Mouse (Mus musculus) spleen, postnatal 10 days (tissue): ENCODE measurements around the gene Tmem201.

Experiments
- DNase-seq, 2 experiments: peaks; one replicate each; pipeline ENCODE4 v3.0.0; 2021 to 2022; ENCODE audit warnings: low spot score in 2 of 2

Gene Tmem201

DNA sequence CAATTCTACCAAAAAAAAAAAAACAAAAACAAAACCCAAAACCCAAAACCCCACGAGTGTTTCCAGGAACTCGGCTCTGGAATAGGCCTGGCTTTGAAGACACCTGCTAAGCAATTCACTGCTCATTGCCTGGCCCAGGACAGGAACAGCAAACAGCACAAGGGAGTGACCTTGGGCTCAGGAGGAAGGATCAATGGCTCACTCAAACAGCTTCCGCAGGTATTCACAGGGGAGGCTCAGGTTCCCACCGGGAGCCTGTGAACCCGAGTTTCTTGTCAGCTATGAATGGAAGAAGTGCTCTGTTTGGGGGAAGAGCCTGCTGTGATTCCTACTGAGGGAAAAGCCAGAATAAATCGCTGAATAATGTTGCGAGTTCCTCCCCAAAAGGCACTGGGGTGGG is 54.0 kb downstream of the Tmem201 start:
- no peak for DNase-seq

DNA sequence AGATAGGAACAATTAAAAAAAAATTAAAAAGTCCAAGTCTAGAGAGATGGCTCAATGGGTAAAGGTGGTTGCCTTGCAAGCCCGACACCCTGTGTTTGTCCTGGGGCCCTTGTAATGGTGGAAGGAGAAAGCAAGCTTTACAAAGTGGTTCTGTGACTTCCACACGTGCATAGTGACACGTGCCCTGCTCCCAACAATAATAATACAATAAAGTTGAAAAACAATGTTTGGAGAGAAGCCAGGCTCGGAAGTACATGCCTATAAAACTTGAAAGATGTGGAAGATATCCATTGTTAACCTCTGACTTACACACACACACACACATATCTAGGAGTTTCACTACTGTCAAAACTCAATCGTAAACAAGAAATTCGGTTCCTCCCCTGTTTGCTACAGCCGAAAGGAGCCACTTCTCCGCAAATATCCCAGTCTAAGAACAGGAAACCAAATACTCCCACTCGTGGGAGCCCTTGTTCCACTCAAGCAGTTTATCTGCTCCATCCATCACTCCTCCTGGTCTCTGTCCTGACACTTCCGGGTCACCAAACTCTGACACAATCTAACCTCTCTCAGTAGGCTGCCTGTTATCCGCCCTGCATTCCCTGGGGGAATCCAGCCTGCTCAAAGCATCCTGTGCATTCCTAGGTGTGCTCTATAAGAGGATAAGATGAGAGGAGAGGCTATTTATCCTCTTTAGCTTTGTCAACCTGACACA is 58.6 kb downstream of the Tmem201 start:
- no peak for DNase-seq

DNA sequence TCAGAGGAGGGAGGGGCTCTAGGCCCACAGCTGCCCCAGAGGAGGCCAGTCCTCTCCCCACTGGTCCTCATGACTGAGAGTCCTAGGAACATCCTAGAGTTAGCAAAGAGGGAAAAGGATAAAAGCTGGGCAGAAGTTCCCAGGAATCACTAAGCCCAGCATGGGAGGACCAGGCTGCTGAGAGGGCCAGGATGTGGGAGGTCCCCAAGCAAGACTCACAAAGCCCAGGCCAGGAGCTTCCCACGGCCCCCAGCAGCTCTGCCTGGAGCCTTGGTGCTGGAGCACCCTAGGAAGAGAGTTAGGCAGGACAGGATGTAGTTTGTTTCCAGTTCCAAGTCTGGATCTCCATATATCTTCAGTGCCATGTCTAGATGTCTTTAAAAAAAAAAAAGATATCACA is 59.8 kb downstream of the Tmem201 start:
- no peak for DNase-seq

DNA sequence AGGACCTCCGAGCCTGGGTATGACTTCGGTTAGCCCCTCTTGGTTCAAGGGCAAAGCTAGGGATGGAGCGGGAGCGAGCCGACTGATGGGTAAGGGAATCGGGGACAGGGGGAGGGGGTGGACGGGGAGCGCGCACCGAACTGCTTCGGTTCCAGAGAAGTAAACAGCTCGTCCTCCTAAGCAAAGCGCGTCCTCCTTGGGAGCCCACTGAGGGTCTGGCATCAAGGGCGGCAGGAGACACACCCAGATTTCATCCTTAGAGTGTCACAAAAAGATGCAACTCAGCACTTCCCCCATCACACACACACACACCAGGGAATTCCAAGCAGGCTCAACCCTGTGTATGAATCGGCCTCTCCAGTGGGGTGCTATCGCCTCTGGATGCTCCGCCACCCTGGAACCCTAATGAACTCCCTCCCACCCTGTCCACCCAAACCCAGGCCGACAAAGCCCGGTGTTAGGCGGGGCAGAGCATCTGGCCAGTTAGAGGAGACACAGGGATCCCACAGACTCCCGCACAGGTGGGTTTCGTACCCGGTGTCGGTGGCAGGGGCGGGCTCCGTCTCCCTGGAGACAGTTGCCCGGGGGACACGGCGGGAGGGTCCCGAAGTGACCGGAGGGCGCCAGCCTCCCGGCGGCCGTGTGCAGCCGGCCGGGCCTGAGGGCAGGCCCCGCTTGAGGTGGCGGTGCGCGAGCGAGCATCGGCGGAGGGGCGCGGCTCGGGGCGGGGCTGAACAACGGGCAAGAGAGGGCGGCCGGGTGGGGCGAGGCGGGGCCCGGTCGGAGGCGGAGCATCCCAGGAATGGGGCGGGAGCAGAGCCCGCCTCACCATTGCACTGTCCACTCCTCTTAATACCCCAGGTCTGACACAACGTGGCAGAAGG is 62.2 kb downstream of the Tmem201 start:
- DNase-seq: peak in 1 of 2 experiments; percentile 78

DNA sequence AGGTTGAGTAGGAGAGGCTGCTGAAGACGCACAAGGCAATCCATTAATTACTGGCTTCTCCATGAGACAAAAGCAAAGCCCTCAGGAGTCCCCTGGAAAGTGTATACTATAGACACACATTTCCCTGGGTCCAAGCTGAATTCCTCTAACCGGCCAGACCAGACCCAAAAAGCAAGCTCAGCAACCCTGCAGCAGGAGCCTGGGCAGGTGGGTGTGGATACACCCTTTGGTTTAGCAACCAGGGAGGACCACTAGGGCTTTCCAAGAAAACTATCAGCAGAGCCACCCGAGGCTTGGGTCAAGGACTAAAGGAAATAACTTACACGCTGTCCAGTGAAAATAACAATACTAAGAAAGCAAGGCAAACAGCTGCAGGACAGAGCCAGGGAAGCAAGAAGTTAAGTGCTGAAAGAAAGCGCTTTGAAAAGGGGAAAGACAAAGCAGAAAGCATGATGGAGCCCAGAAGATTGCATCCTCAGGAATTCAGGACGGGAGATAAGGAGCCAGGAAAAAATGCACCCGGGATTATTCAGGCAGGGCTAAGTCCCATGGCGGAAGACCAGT is 62.9 kb downstream of the Tmem201 start:
- DNase-seq: no peak

DNA sequence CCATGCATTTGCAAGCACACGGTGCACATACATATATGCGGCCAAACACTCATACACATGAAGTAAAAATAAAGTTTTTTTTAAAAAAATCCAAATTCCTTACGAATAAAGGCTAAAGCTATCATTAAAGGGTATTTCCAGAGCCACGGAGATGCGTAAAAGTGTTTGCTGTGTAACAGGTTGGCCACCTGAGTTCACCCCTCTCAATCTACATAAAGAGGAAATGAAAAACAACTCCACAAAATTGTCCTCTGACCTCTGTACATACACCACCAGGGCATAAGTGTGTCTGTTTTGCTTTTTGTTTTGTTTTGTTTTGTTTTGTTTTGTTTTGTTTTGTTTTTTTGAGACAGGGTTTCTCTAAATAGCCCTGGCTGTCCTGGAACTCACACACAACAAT is 65.1 kb downstream of the Tmem201 start:
- DNase-seq: no peak

DNA sequence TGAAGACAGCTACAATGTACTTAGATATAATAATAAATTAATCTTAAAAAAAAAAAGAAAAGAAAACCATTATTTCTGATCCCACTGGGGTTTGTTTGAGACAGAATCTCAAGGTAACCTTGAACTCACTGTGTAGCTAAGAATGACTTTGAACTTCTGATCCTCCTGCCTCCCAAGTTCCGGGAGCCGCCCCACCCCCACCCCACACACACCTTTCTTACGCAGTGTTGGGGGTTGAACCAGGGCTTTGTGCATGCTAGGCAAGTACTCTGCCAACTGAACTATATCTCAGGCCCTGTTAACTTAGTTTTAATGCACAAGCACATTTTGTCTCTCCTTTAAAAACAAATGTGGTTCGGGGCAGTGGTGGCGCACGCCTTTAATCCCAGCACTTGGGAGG is 66.7 kb downstream of the Tmem201 start:
- no peak for DNase-seq

DNA sequence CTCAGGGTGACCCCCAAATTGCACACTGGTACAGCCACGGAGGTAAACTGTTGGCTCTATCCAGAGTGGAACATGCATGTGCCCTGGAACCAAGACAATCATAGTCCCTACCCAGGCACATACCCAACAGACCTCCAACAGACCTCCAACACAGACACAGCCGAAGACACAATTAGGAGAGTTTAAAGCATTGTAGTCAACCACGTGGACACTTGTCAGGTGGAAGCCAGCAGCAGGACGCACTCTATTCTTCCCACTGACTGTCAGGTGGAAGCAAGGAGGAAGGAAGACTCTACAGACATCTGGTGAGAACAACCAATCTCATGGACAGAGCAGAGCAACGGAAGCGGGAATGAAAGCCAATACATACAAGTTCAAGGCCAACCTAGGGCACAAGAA is 72.2 kb downstream of the Tmem201 start:
- no peak for DNase-seq
